Comparison of ENCODE assay signal across 20 mouse cellular contexts in the genomic region with DNA sequence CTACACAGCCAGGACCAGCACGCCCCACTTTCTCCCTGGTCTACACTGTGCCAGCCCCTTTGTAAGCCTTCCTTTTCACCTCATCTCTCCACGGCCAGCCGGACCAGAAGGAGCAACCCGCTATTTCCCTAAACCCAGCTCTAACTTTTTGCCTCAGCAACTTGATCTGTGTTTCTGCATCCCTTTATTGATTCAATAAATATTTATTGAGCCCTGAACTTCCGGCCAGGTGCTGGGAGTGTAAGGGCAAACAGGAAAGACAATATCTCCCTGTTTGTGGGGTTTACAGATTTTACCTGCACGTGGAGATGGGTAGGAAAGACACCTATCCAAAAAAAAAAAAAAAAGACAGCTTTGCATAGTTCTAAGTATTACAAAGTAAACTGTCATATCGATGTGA. TPM values are rescaled to one million over a fixed set of nuclear protein-coding genes. Genes with fewer than 3 reads are reported as not detected.
DNase-seq lines count a peak whose midpoint lies in the region; ATAC-seq and TF ChIP-seq lines count a peak whose summit lies in the region.
"Had no signal": no experiment of that assay in that cellular context is flagged by ENCODE, and none has a peak within 500 bp of the region (broad histone marks: within the 10 kb centered on the region; RNA-seq: fewer than 3 reads in every experiment).

No protein-coding gene starts in this region.

- H3K4me3 ChIP-seq in heart, embryonic 13.5 days, result no peak overlapping the region
- H3K4me3 ChIP-seq in heart, adult 2 months, result no peak overlapping the region
- peak overlapping the region; percentile 58 for H3K4me3 ChIP-seq in E14TG2a.4 (replicated peaks; ENCODE audit: low read length)
- no peak overlapping the region for H3K4me3 ChIP-seq in embryonic facial prominence, embryonic 14.5 days (ENCODE audit: low read depth, low read length)
- H3K4me3 ChIP-seq in liver, embryonic 12.5 days, result no peak overlapping the region
- H3K4me3 ChIP-seq in midbrain, embryonic 14.5 days (replicated peaks; ENCODE audit: low read depth, low read length), result no peak overlapping the region
- H3K4me3 ChIP-seq: forebrain, embryonic 10.5 days; forebrain, embryonic 15.5 days; neural tube, embryonic 15.5 days; stomach, embryonic 15.5 days had no signal

- H3K9me3 ChIP-seq in heart, embryonic 13.5 days, result no peaks in the 10 kb centered on the region
- no peaks in the 10 kb centered on the region for H3K9me3 ChIP-seq in E14TG2a.4 (ENCODE audit: low read length)
- no peaks in the 10 kb centered on the region for H3K9me3 ChIP-seq in embryonic facial prominence, embryonic 14.5 days (ENCODE audit: control insufficient read depth, low read length)
- no peaks in the 10 kb centered on the region for H3K9me3 ChIP-seq in liver, embryonic 12.5 days (replicated peaks)
- H3K9me3 ChIP-seq in midbrain, embryonic 14.5 days (ENCODE audit: control insufficient read depth, low read length), result no peaks in the 10 kb centered on the region
- H3K9me3 ChIP-seq: forebrain, embryonic 10.5 days; forebrain, embryonic 15.5 days; neural tube, embryonic 15.5 days; stomach, embryonic 15.5 days had no signal

- H3K9ac ChIP-seq in heart, embryonic 13.5 days, result peak overlapping the region; percentile 55; the same call in 1 of the 2 replicates
- no peak overlapping the region for H3K9ac ChIP-seq in heart, adult 2 months (ENCODE audit: low read depth, low read length)
- H3K9ac ChIP-seq in embryonic facial prominence, embryonic 14.5 days (ENCODE audit: low read depth, low read length), result no peak overlapping the region
- H3K9ac ChIP-seq in liver, embryonic 12.5 days, result no peak overlapping the region
- no peak overlapping the region for H3K9ac ChIP-seq in midbrain, embryonic 14.5 days (replicated peaks; ENCODE audit: low read length)
- H3K9ac ChIP-seq: forebrain, embryonic 15.5 days; neural tube, embryonic 15.5 days; stomach, embryonic 15.5 days had no signal

- H3K4me1 ChIP-seq in heart, embryonic 13.5 days, result peaks cover 19% of the 10 kb centered on the region
- no peaks in the 10 kb centered on the region for H3K4me1 ChIP-seq in heart, adult 2 months (ENCODE audit: control insufficient read depth, insufficient read depth, low read length)
- H3K4me1 ChIP-seq in E14TG2a.4 (replicated peaks; ENCODE audit: low read depth, low read length), result peaks cover 72% of the 10 kb centered on the region
- no peaks in the 10 kb centered on the region; the same call in 1 of the 2 replicates for H3K4me1 ChIP-seq in embryonic facial prominence, embryonic 14.5 days (ENCODE audit: control insufficient read depth, insufficient read depth, low read length)
- peaks cover 18% of the 10 kb centered on the region; the same call in 1 of the 2 replicates for H3K4me1 ChIP-seq in liver, embryonic 12.5 days
- no peaks in the 10 kb centered on the region; the same call in 1 of the 2 replicates for H3K4me1 ChIP-seq in midbrain, embryonic 14.5 days (ENCODE audit: control insufficient read depth, insufficient read depth, low read length)

- no peak overlapping the region for H3K27ac ChIP-seq in heart, embryonic 13.5 days (replicated peaks)
- no peak overlapping the region for H3K27ac ChIP-seq in heart, adult 2 months
- no peak overlapping the region for H3K27ac ChIP-seq in embryonic facial prominence, embryonic 14.5 days (replicated peaks; ENCODE audit: low read depth, low read length)
- peak overlapping the region; percentile 45; the same call in 1 of the 2 replicates for H3K27ac ChIP-seq in liver, embryonic 12.5 days
- no peak overlapping the region for H3K27ac ChIP-seq in midbrain, embryonic 14.5 days (replicated peaks; ENCODE audit: low read depth, low read length)
- H3K27ac ChIP-seq: forebrain, embryonic 15.5 days; neural tube, embryonic 15.5 days; stomach, embryonic 15.5 days had no signal

- no peak for TF ChIP-seq EP300 in heart, adult 2 months (IDR thresholded peaks at IDR 0.05; ENCODE audit: insufficient read depth, low read depth, low read length)

- 0 out of 2 replicates have a peak, but pooled peaks cover 6% of the 10 kb centered on the region for H3K27me3 ChIP-seq in heart, embryonic 13.5 days (replicated peaks)
- H3K27me3 ChIP-seq in heart, adult 2 months (ENCODE audit: control insufficient read depth, insufficient read depth, low read length), result no peaks in the 10 kb centered on the region
- H3K27me3 ChIP-seq in E14TG2a.4 (ENCODE audit: insufficient read depth, low read length), result no peaks in the 10 kb centered on the region
- no peaks in the 10 kb centered on the region for H3K27me3 ChIP-seq in embryonic facial prominence, embryonic 14.5 days (replicated peaks; ENCODE audit: control insufficient read depth, insufficient read depth, low read length)
- H3K27me3 ChIP-seq in liver, embryonic 12.5 days (replicated peaks), result no peaks in the 10 kb centered on the region
- no peaks in the 10 kb centered on the region for H3K27me3 ChIP-seq in midbrain, embryonic 14.5 days (ENCODE audit: control insufficient read depth, insufficient read depth, low read length)
- H3K27me3 ChIP-seq: forebrain, embryonic 15.5 days; neural tube, embryonic 15.5 days; stomach, embryonic 15.5 days had no signal

- no peak for ATAC-seq in heart, embryonic 13.5 days (ENCODE audit: extremely low read depth, insufficient number of reproducible peaks, low FRiP score, low TSS enrichment)
- no peak for ATAC-seq in embryonic facial prominence, embryonic 14.5 days (ENCODE audit: low read depth)
- no peak for ATAC-seq in liver, embryonic 12.5 days
- ATAC-seq in midbrain, embryonic 14.5 days (ENCODE audit: low FRiP score, low TSS enrichment), result no peak
- no peak for ATAC-seq in monocyte, adult 5-6 weeks (replicated peaks; ENCODE audit: insufficient number of reproducible peaks, low FRiP score, low TSS enrichment, poor library complexity, severe bottlenecking)
- ATAC-seq: activated CD4-positive, CD25-positive, alpha-beta regulatory T cell, adult 4 months had no signal

- no peaks in the 10 kb centered on the region for H3K36me3 ChIP-seq in heart, embryonic 13.5 days
- H3K36me3 ChIP-seq in heart, adult 2 months (ENCODE audit: control insufficient read depth, insufficient read depth, low read length), result no peaks in the 10 kb centered on the region
- H3K36me3 ChIP-seq in E14TG2a.4 (ENCODE audit: insufficient read depth, low read length), result no peaks in the 10 kb centered on the region
- no peaks in the 10 kb centered on the region for H3K36me3 ChIP-seq in embryonic facial prominence, embryonic 14.5 days (ENCODE audit: control insufficient read depth, insufficient read depth, low read length)
- H3K36me3 ChIP-seq in liver, embryonic 12.5 days, result no peaks in the 10 kb centered on the region
- no peaks in the 10 kb centered on the region for H3K36me3 ChIP-seq in midbrain, embryonic 14.5 days (ENCODE audit: control insufficient read depth, insufficient read depth, low read length)
- H3K36me3 ChIP-seq: forebrain, embryonic 10.5 days; forebrain, embryonic 15.5 days; neural tube, embryonic 15.5 days; stomach, embryonic 15.5 days had no signal

- H3K4me2 ChIP-seq in heart, embryonic 13.5 days, result peak overlapping the region; percentile 54; the same call in 1 of the 2 replicates
- H3K4me2 ChIP-seq in embryonic facial prominence, embryonic 14.5 days (ENCODE audit: low read depth, low read length), result peak overlapping the region; percentile 37; the same call in 1 of the 2 replicates
- H3K4me2 ChIP-seq in liver, embryonic 12.5 days, result no peak overlapping the region
- no peak overlapping the region for H3K4me2 ChIP-seq in midbrain, embryonic 14.5 days (ENCODE audit: low read length)
- H3K4me2 ChIP-seq: midbrain, embryonic 11.5 days had no signal

- intact Hi-C loops in heart, adult 2 months (cut with DNase I), result no loop called here

- no peak for DNase-seq in heart, adult 2 months
- no peak for DNase-seq in embryonic facial prominence, embryonic 14.5 days (ENCODE audit: low spot score)
- no peak for DNase-seq in cerebellum, adult 9-11 months
- DNase-seq in midbrain, embryonic 14.5 days, result no peak
- DNase-seq: adrenal gland, adult 8-10 months; cerebellum, adult 2 months; cerebellum, postnatal 25 days; layer of hippocampus, postnatal 36 days; left cerebral cortex, postnatal 4 days; right cerebral cortex, postnatal 25 days had no signal

- 76% methylated on average over 7 of the region's 7 CpGs for WGBS in heart, embryonic 13.5 days
- 81% methylated on average over 7 of the region's 7 CpGs for WGBS in heart, adult 2 months
- WGBS in embryonic facial prominence, embryonic 14.5 days, result 60% methylated on average over 7 of the region's 7 CpGs
- WGBS in liver, embryonic 12.5 days (ENCODE audit: insufficient replicate concordance), result 65% methylated on average over 7 of the region's 7 CpGs
- 76% methylated on average over 7 of the region's 7 CpGs for WGBS in midbrain, embryonic 14.5 days

- no peak for TF ChIP-seq POLR2A in heart, adult 2 months (IDR thresholded peaks at IDR 0.05; ENCODE audit: insufficient read depth, low read depth, low read length)

- no peaks in the 10 kb centered on the region for H3K79me2 ChIP-seq in heart, adult 2 months (replicated peaks; ENCODE audit: control insufficient read depth, insufficient read depth, low read length)

- TF ChIP-seq CTCF in heart, adult 2 months (IDR thresholded peaks at IDR 0.05), result no peak
- no peak for TF ChIP-seq CTCF in E14TG2a.4 (conservative IDR thresholded peaks at IDR 0.05; ENCODE audit: low read length)

RNA-seq across cellular contexts. Expression of a gene that starts 45.2 kb away (rescaled TPM):
- 12.4 TPM in 2 replicates for polyA plus RNA-seq in heart, embryonic 13.5 days (2015; fragmentation: Nextera tagmentation; extraction: Ambion mirVana)
- 10 to 100 TPM in 1 of 2 experiments, 1 to 10 TPM in 1; 9.9 to 10.1 TPM for total RNA-seq in heart, adult 2 months (2021)
- 2.1 and 3.2 TPM in 2 replicates for polyA plus RNA-seq in heart, adult 2 months (2012; rRNA removed)
- 19.5 and 21.4 TPM in 2 replicates for polyA plus RNA-seq in embryonic facial prominence, embryonic 14.5 days (2014; fragmentation: Nextera tagmentation; extraction: Ambion mirVana)
- 11.9 and 12.3 TPM in 2 replicates for polyA plus RNA-seq in liver, embryonic 12.5 days (2016; fragmentation: Nextera tagmentation; extraction: Ambion mirVana)
- polyA plus RNA-seq in midbrain, embryonic 14.5 days (2014; fragmentation: Nextera tagmentation; extraction: Ambion mirVana), result 26.6 and 34.7 TPM in 2 replicates
- total RNA-seq in monocyte, adult 5-6 weeks (2017), result 36.6 to 52.3 TPM (median 38.8 TPM) in 3 replicates

Comparison
In these comparisons a context has a peak if more than half of its experiments do, and no peak if none do; other contexts are left out.
1. H3K4me2 ChIP-seq: peak in heart, embryonic 13.5 days (single experiment) and embryonic facial prominence, embryonic 14.5 days (single experiment); none in liver, embryonic 12.5 days (single experiment) and midbrain, embryonic 14.5 days (single experiment).